Mouse (Mus musculus) small intestine, adult 2 months (tissue): ENCODE measurements around the gene Card11. TPM values are rescaled to one million over a fixed set of nuclear protein-coding genes. Genes with fewer than 3 reads are reported as not detected.

Source experiments
- H3K27ac ChIP-seq: fragments of 200-500 bp; 2 replicates; pipeline ENCODE4 v1.5.1; 2012; ENCODE audit warnings: low read depth, low read length, control low read depth, inconsistent platforms; ENCODE audit not compliant: insufficient read depth
- H3K27me3 ChIP-seq: fragments of 200-500 bp; 2 replicates; pipeline ENCODE4 v1.6.1; 2012; ENCODE audit warnings: mild to moderate bottlenecking, moderate library complexity, low read length, inconsistent platforms; ENCODE audit not compliant: control insufficient read depth, insufficient read depth
- H3K36me3 ChIP-seq: fragments of 200-500 bp; 2 replicates; pipeline ENCODE4 v1.6.1; 2012; ENCODE audit warnings: mild to moderate bottlenecking, low read length, control low read depth, inconsistent platforms; ENCODE audit not compliant: control insufficient read depth, insufficient read depth
- H3K4me1 ChIP-seq: fragments of 200-500 bp; 2 replicates; pipeline ENCODE4 v1.6.1; 2012; ENCODE audit warnings: low read length, inconsistent platforms, mixed read lengths; ENCODE audit not compliant: control insufficient read depth, insufficient read depth, insufficient read length
- H3K4me3 ChIP-seq: fragments of 200-500 bp; 2 replicates; pipeline ENCODE4 v1.5.1; 2012; ENCODE audit warnings: low read depth, mild to moderate bottlenecking, control low read depth, inconsistent platforms, low read length, moderate library complexity
- CTCF ChIP-seq: fragments of 200-500 bp; IDR thresholded peaks from 2 replicates; pipeline ENCODE4 v1.5.1; 2012; ENCODE audit warnings: low read depth, mild to moderate bottlenecking, control low read depth, inconsistent platforms, low read length, moderate library complexity, mixed read lengths; ENCODE audit not compliant: insufficient replicate concordance, insufficient read length; ENCODE audit errors: extremely low read depth
- POLR2A ChIP-seq: fragments of 200-500 bp; IDR thresholded peaks from 2 replicates; pipeline ENCODE4 v1.6.1; 2012; ENCODE audit warnings: low read depth, mild to moderate bottlenecking, control low read depth, inconsistent platforms, low read length, moderate library complexity
- WGBS: fragments of 180-500 bp; shearing (Covaris S2); methylation state at CpG from one replicate; pipeline ENCODE4 v1.1.7; 2018; 5-methylcytosine and 5-hydroxymethylcytosine counted together
- polyA plus RNA-seq: library from polyadenylated mRNA; depleted of rRNA; stranded (reverse); fragments of >200 nt; gene quantifications from 2 replicates; pipeline ENCODE4 v1.2.3, GENCODE M21; 2012; rRNA removed

The Card11 gene
- polyA plus RNA-seq, 1 experiment, result 17.1 TPM

DNA sequence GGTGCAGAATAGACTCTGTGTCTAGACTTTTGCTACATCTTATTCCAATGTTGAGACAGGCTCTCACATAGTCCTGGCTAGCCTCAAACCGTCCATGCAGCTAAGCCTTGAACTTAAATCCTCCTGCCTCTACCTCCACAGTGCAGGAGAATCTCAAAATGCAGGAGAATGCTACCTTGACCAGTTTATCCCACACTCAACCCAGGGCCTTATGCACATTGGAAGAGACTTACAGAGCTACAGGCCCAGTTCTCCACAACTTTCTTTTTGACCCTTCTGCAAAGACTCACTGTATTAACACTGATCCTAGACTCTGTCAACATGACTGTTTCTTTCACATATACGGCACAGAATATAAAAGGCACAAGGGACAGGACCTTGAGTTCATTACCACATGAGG is 172.0 kb downstream of the Card11 start:
- H3K27me3 ChIP-seq, result no peaks in the 10 kb centered on the region
- 67% methylated on average over 2 of the region's 2 CpGs for WGBS
- TF ChIP-seq CTCF, result no peak
- TF ChIP-seq POLR2A, result no peak
- peaks cover 3% of the 10 kb centered on the region; the same call in 1 of the 2 replicates for H3K4me1 ChIP-seq
- no peak overlapping the region for H3K4me3 ChIP-seq
- peak overlapping the region; percentile 48; the same call in 1 of the 2 replicates for H3K27ac ChIP-seq
- H3K36me3 ChIP-seq, result no peaks in the 10 kb centered on the region

DNA sequence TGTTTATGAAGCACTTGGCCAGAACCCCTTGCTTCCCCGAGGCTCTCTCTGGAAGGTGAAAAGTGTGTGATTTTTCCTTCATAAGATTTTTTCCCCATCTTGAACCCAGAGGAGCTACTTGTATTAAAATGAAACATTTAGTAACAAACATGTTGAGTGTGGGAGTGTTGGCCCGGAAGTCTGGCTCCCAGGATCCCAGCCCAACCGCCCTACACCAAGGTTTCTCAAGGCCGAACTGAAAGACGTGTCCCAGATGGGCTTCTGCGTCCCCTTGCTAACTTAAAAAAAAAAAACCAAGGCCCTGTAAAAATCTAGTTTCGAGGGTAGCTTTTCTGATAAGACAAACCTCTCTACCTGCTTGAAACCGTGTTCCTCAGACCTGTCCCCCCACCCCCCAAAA is 172.5 kb downstream of the Card11 start:
- TF ChIP-seq POLR2A (no peak), CTCF (no peak)
- WGBS, result 69% methylated on average over 8 of the region's 8 CpGs
- Histone ChIP-seq H3K36me3 (no peaks in the 10 kb centered on the region), H3K4me1 (peaks cover 5% of the 10 kb centered on the region; the same call in 1 of the 2 replicates), H3K27ac (peak overlapping the region; percentile 48; the same call in 1 of the 2 replicates), H3K4me3 (no peak overlapping the region), H3K27me3 (no peaks in the 10 kb centered on the region)

- H3K36me3 ChIP-seq, result no peaks in the 10 kb centered on the region
- no peaks in the 10 kb centered on the region for H3K27me3 ChIP-seq
- WGBS, result 57% methylated on average over 2 of the region's 2 CpGs
- peaks cover 7% of the 10 kb centered on the region; the same call in 1 of the 2 replicates for H3K4me1 ChIP-seq
- no peak for TF ChIP-seq CTCF
- TF ChIP-seq POLR2A, result no peak
- no peak overlapping the region for H3K27ac ChIP-seq
- no peak overlapping the region for H3K4me3 ChIP-seq
These were observed 173.0 kb downstream of the Card11 start for GRCm38 (mm10) chr5:140827413-140827812.

GRCm38 (mm10) chr5:140826796-140827195 is 173.6 kb downstream of the Card11 start:
- no peak overlapping the region for H3K4me3 ChIP-seq
- H3K27ac ChIP-seq, result no peak overlapping the region
- H3K4me1 ChIP-seq, result peaks cover 7% of the 10 kb centered on the region; the same call in 1 of the 2 replicates
- H3K27me3 ChIP-seq, result no peaks in the 10 kb centered on the region
- no peaks in the 10 kb centered on the region for H3K36me3 ChIP-seq
- 83% methylated on average over 1 of the region's 1 CpGs for whole genome bisulfite sequencing
- TF ChIP-seq POLR2A (no peak), CTCF (no peak)

DNA sequence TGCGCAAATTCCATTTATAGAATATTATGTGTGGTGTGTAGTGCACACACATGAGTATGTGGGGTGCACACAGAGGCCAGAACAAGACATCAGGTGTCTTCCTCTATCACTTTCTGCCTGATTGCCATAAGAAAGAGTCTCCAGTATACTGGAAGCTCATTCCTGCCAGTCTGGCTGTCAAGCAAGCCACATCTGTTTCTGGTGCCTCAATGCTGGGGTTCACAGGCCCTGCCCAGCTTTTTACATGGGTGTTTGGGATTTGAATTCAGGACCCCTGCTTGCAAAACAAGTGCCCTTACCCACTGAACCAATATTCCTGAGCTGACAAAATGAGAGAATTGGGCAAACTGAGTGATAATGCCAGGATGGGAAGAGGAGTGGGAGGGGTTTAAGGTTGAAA is 174.3 kb downstream of the Card11 start:
- Histone ChIP-seq H3K36me3 (no peaks in the 10 kb centered on the region), H3K27me3 (no peaks in the 10 kb centered on the region), H3K4me1 (peaks cover 7% of the 10 kb centered on the region; the same call in 1 of the 2 replicates), H3K4me3 (no peak overlapping the region), H3K27ac (no peak overlapping the region)
- no peak for TF ChIP-seq CTCF
- TF ChIP-seq POLR2A, result no peak
- WGBS, result 98% methylated on average over 1 of the region's 1 CpGs

- TF ChIP-seq POLR2A (no peak), CTCF (no peak)
- Histone ChIP-seq H3K4me1 (peaks cover 4% of the 10 kb centered on the region; the same call in 1 of the 2 replicates), H3K27me3 (no peaks in the 10 kb centered on the region), H3K36me3 (no peaks in the 10 kb centered on the region), H3K27ac (no peak overlapping the region), H3K4me3 (no peak overlapping the region)
- WGBS, result 69% methylated on average over 7 of the region's 7 CpGs
These were observed 176.3 kb downstream of the Card11 start for GRCm38 (mm10) chr5:140824126-140824525.

DNA sequence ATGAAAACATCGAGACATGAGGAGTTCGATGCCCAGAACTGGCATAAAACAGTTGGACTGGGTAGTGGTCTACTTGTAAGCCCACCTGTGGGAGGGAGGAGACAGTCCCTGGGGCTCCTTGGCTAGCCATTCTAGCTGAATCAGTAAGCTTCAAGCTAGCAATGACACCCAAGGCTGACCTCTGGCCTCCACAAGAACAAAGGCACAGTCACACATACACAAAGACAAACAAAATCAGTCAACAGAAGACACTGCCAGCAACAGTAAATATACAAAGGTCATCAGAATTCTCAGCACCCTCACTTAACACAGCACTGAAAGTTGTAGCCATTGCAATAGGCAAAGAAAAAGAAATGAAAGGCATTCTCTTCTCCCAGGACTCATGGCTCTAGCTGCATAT is 177.0 kb downstream of the Card11 start:
- Histone ChIP-seq H3K36me3 (no peaks in the 10 kb centered on the region), H3K4me3 (no peak overlapping the region), H3K27ac (no peak overlapping the region), H3K27me3 (no peaks in the 10 kb centered on the region), H3K4me1 (peaks cover 7% of the 10 kb centered on the region; the same call in 1 of the 2 replicates)
- 90% methylated on average over 2 of the region's 2 CpGs for WGBS
- TF ChIP-seq POLR2A (no peak), CTCF (no peak)

Other genes with a start within 250 kb of the Card11 start
- 27.8 and 34.8 TPM in 2 replicates for gene Gna12, start 170.2 kb downstream of the Card11 start, polyA plus RNA-seq
- 0.70 and 1.0 TPM in 2 replicates for gene Sdk1, start 240.9 kb upstream of the Card11 start, polyA plus RNA-seq